Mouse (Mus musculus): ENCODE measurements around the gene Kirrel3. TPM values are rescaled to one million over a fixed set of nuclear protein-coding genes. Genes with fewer than 3 reads are reported as not detected.

Gene Kirrel3
- polyA plus RNA-seq, 1 experiment, result not detected

DNA sequence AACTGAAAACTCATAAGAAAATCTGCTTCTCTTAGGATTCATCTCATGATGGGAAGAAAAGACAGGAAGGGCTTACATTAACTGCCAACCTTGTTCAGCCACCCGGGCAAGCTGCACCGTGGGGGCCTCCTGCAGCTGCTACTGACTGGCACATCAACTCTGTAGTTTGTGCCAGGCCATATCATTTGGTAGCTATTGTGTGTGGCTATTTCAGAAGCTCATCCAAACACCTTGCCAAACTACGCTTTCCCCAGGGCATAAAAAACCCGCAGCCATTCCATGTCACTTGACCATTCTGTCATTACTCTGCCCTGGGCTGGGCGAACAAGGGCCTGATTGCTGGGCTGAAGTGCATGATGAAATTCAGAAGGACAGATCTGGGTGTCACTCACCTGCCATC, 453.9 kb downstream of the Kirrel3 start:
- no peak overlapping the region for H3K4me3 ChIP-seq (ENCODE audit: insufficient read depth, low read length)
- H3K27ac ChIP-seq (ENCODE audit: insufficient read depth, low read depth, low read length), result no peak overlapping the region
- no peaks in the 10 kb centered on the region for H3K4me1 ChIP-seq (ENCODE audit: control insufficient read depth, insufficient read depth, low read length)
- TF ChIP-seq CTCF (IDR thresholded peaks at IDR 0.05; ENCODE audit: low read depth, low read length) (no peak), POLR2A (IDR thresholded peaks at IDR 0.05; ENCODE audit: borderline replicate concordance, low read depth, low read length) (no peak)

DNA sequence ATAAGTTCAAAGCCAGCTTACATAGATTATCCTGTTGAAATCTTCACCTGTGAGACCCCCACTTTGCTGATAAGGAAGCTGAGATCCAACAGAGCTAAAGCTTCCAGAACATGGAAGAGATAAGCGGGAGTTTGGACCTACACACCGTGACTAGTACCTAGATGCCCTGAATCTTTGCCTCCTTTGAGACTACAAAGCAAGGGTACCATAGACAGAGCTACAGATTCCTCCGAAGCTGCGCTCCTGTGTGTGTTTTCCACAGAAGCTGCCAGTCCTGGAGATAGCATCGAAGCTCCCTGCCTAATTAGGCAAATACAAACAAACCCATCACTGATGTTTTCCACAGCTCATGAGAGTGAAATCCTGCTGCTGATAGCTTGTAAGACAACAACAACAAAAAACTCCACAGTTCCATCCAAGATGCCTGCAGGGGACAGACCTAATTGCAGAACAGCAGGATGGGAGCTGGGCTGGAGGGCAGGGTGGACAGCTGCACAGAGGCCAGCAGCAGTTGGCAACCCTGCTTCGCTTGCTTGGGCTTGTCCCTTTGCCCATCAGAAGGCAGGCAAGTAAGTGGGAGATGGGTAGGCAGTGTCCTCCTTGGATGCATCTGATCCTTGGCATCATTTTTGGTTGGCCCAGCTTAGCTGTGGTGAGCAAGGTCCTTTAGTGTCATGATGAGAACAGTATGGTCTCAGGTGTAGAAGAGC, 456.6 kb downstream of the Kirrel3 start:
- no peak overlapping the region for H3K27ac ChIP-seq (ENCODE audit: insufficient read depth, low read depth, low read length)
- no peaks in the 10 kb centered on the region for H3K4me1 ChIP-seq (ENCODE audit: control insufficient read depth, insufficient read depth, low read length)
- no peak for TF ChIP-seq POLR2A (IDR thresholded peaks at IDR 0.05; ENCODE audit: borderline replicate concordance, low read depth, low read length)
- TF ChIP-seq CTCF (IDR thresholded peaks at IDR 0.05; ENCODE audit: low read depth, low read length), result no peak
- H3K4me3 ChIP-seq (ENCODE audit: insufficient read depth, low read length), result no peak overlapping the region

DNA sequence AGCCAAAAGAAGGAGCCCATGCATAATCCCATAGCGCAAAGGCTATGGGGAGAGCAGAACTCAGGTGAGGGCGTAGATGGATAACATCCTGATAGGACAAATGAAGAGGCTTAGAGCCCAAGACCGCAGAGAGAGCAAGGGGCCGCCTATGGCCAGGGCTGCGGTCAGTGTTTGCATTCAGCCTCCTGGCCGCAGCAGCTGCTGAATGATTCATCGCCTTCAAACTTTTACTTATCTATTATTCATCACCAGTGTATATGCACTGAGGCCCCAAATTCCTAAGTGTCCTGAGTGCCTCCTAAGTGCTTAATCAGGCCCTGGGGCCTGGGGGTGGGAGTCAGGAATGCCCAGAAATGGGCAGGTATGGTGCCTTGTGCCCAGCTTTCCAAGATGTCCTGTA, 457.3 kb downstream of the Kirrel3 start:
- Histone ChIP-seq H3K4me3 (ENCODE audit: insufficient read depth, low read length) (no peak overlapping the region), H3K27ac (ENCODE audit: insufficient read depth, low read depth, low read length) (no peak overlapping the region), H3K4me1 (ENCODE audit: control insufficient read depth, insufficient read depth, low read length) (no peaks in the 10 kb centered on the region)
- TF ChIP-seq CTCF (IDR thresholded peaks at IDR 0.05; ENCODE audit: low read depth, low read length), result no peak
- TF ChIP-seq POLR2A (IDR thresholded peaks at IDR 0.05; ENCODE audit: borderline replicate concordance, low read depth, low read length), result no peak

DNA sequence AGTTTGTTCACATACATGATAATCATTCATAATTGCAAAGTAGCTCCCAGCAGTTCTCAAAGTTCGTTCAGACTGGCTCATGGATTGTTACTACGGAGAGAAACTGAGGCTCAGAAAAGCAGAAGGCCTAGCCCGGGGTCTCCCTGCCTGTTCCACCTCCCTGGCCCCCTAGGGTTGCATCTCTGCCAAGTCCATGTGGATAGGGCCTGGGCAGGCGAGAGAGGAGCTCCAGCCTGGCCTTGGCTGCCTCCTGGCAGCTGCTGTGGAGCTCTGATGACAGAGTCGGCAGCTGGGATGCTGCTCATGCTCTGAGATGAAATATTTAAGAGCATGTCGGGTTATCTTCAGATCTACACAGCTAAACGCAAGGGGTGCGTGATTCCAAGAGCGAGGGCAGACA, 459.6 kb downstream of the Kirrel3 start:
- no peak overlapping the region for H3K4me3 ChIP-seq (ENCODE audit: insufficient read depth, low read length)
- H3K27ac ChIP-seq (ENCODE audit: insufficient read depth, low read depth, low read length), result no peak overlapping the region
- H3K4me1 ChIP-seq (ENCODE audit: control insufficient read depth, insufficient read depth, low read length), result no peaks in the 10 kb centered on the region
- TF ChIP-seq POLR2A (IDR thresholded peaks at IDR 0.05; ENCODE audit: borderline replicate concordance, low read depth, low read length) (no peak), CTCF (IDR thresholded peaks at IDR 0.05; ENCODE audit: low read depth, low read length) (no peak)

DNA sequence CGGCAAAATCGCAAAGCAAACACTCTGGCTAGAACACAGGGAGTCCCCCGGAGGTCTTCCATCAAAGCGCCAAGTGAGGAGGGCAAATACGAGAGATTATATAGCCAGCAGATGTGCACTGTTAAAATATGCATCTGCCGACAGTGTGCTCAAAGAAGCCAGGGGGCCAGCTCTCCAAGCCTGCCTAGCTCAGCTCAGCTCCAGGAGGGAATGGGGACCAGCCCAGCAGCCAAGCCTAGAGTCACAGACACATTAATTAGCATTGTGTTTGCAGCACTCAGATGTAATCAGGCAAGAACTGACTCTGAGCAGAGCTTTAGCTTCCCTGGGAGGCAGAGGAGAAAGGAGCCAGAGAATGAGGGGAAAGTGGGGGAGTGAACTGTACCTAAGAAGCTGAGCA, 461.6 kb downstream of the Kirrel3 start:
- H3K4me3 ChIP-seq (ENCODE audit: insufficient read depth, low read length), result no peak overlapping the region
- H3K4me1 ChIP-seq (ENCODE audit: control insufficient read depth, insufficient read depth, low read length), result no peaks in the 10 kb centered on the region
- no peak overlapping the region for H3K27ac ChIP-seq (ENCODE audit: insufficient read depth, low read depth, low read length)
- no peak for TF ChIP-seq CTCF (IDR thresholded peaks at IDR 0.05; ENCODE audit: low read depth, low read length)
- TF ChIP-seq POLR2A (IDR thresholded peaks at IDR 0.05; ENCODE audit: borderline replicate concordance, low read depth, low read length), result no peak

DNA sequence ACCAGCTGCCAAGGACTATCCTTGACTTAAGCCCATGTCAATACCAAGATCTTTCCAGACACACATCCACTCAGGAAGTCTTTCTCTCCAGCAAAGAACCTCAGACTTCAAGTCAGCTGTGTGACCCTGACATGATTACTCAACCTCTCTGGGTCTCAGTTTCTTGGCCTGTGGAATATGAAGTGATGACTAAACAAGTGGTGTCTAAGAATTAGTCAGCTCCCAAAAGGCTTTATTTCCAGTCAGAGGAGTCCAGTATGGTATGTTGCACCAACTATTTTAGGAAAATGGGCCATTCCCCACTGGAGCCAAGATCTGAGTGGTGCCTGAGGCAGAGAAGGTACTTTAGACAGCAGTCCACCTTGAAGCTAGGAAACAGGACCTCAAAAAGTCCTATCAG, 462.0 kb downstream of the Kirrel3 start:
- no peak overlapping the region for H3K27ac ChIP-seq (ENCODE audit: insufficient read depth, low read depth, low read length)

DNA sequence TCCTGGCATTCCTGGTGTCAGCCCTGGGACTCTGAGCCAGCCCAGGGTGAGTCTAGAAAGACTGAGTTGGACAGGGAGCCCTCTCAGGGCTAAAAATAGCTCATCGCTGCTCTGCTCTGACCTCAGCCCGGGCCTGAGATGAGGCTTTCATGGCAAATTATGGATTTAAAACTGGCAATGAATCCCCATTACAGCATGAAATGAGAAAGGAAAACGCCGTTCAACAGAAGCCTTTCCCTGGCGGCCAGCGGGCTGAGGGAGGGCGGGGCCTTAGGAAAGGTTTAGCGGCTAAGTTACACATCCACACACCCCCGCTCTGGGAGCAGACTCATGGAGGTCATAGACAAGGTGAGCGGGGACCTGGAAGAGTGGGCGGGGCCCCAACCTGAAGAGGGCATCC, 467.7 kb downstream of the Kirrel3 start:
- Histone ChIP-seq H3K27ac (ENCODE audit: insufficient read depth, low read depth, low read length) (no peak overlapping the region), H3K4me1 (ENCODE audit: control insufficient read depth, insufficient read depth, low read length) (no peaks in the 10 kb centered on the region), H3K4me3 (ENCODE audit: insufficient read depth, low read length) (no peak overlapping the region)
- no peak for TF ChIP-seq CTCF (IDR thresholded peaks at IDR 0.05; ENCODE audit: low read depth, low read length)
- no peak for TF ChIP-seq POLR2A (IDR thresholded peaks at IDR 0.05; ENCODE audit: borderline replicate concordance, low read depth, low read length)

More for the DNA sequence above, 462.0 kb downstream of the Kirrel3 start:
- H3K4me3 ChIP-seq (ENCODE audit: insufficient read depth, low read length), result no peak overlapping the region
- no peaks in the 10 kb centered on the region for H3K4me1 ChIP-seq (ENCODE audit: control insufficient read depth, insufficient read depth, low read length)
- TF ChIP-seq CTCF (IDR thresholded peaks at IDR 0.05; ENCODE audit: low read depth, low read length), result no peak
- no peak for TF ChIP-seq POLR2A (IDR thresholded peaks at IDR 0.05; ENCODE audit: borderline replicate concordance, low read depth, low read length)

DNA sequence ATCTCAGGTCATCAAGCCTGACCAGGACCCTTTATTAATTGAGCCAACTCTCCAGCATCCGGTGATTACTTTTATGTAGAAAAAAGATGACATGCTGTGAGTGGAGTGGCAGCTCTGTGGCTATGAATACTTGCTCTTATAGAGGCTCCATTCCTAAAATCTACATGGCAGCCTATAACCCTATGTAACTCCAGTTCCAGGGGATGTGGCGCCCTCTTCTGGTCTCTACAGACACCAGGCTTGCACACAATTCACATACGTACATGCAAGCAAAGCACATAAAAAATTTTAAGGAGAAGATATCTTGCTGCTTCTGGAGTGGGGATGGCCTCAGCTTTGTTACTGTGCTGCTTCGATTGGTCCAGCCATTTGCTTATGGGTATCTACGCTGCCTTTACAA, 468.5 kb downstream of the Kirrel3 start:
- TF ChIP-seq POLR2A (IDR thresholded peaks at IDR 0.05; ENCODE audit: borderline replicate concordance, low read depth, low read length) (no peak), CTCF (IDR thresholded peaks at IDR 0.05; ENCODE audit: low read depth, low read length) (no peak)
- Histone ChIP-seq H3K4me1 (ENCODE audit: control insufficient read depth, insufficient read depth, low read length) (no peaks in the 10 kb centered on the region), H3K4me3 (ENCODE audit: insufficient read depth, low read length) (no peak overlapping the region), H3K27ac (ENCODE audit: insufficient read depth, low read depth, low read length) (no peak overlapping the region)

DNA sequence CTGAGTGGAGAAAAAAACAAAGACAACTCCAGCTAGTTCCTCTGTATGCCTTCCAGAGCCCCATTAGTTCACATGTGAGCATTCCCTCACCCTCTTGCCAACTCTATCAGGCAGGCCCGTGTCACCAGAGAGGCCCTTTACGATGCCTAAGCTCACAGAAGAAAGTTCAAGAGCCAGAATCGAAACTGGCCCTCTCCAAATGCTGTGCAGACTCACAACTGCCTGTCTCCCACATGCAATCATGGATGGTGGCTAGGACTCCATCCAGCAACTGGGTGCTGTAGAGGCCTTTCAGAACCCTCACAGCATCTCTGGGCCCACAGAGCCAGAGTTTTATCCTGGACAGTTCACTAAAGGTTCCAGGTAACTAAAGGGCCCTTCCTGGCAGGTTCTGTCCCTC, 470.8 kb downstream of the Kirrel3 start:
- Histone ChIP-seq H3K4me1 (ENCODE audit: control insufficient read depth, insufficient read depth, low read length) (no peaks in the 10 kb centered on the region), H3K4me3 (ENCODE audit: insufficient read depth, low read length) (no peak overlapping the region), H3K27ac (ENCODE audit: insufficient read depth, low read depth, low read length) (no peak overlapping the region)
- no peak for TF ChIP-seq CTCF (IDR thresholded peaks at IDR 0.05; ENCODE audit: low read depth, low read length)
- TF ChIP-seq POLR2A (IDR thresholded peaks at IDR 0.05; ENCODE audit: borderline replicate concordance, low read depth, low read length), result no peak

DNA sequence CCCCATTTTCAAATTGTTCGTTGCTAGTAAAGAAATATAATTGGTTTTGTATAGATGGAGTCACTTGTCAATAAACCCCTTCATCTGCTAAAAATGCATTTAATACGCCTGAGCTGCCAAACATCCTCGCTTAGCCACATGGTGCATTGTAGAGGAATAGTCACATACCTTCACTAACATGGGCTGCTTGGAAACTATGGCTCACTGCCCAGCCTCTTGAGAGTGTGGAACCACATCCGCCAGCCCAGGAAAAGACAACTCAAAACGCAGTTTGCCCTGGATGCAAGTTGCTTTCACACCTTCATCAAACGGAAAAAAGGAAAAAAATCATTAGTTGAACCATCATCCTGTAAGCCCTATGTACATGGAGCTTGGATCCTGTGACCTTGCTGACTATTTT, 472.0 kb downstream of the Kirrel3 start:
- TF ChIP-seq POLR2A (IDR thresholded peaks at IDR 0.05; ENCODE audit: borderline replicate concordance, low read depth, low read length), result no peak
- no peak for TF ChIP-seq CTCF (IDR thresholded peaks at IDR 0.05; ENCODE audit: low read depth, low read length)
- Histone ChIP-seq H3K4me1 (ENCODE audit: control insufficient read depth, insufficient read depth, low read length) (no peaks in the 10 kb centered on the region), H3K27ac (ENCODE audit: insufficient read depth, low read depth, low read length) (no peak overlapping the region), H3K4me3 (ENCODE audit: insufficient read depth, low read length) (no peak overlapping the region)
